Mouse (Mus musculus) spleen, adult 12 weeks (tissue): Measurements from ENCODE around the gene Tapbp.
A peak's percentile ranks its signal among the peaks of the same experiment; 100 is the strongest.
"Not testable (repeated sequence)": the region's sequence is repeated elsewhere in the genome, so short reads cannot be mapped to it uniquely, and the experiment has no call there.

Experiments used
- DNase-seq: peaks from one replicate; pipeline ENCODE4 v3.0.0; 2022; ENCODE audit warnings: low spot score

Gene Tapbp

GRCm38 (mm10) chr17:33941381-33941780, 25.7 kb downstream of the Tapbp start:
- no peak for DNase-seq

- no peak for DNase-seq
These were observed 27.8 kb downstream of the Tapbp start for GRCm38 (mm10) chr17:33943454-33943853.

GRCm38 (mm10) chr17:33947430-33948089, 31.9 kb downstream of the Tapbp start:
- DNase-seq, result no peak

- no peak for DNase-seq
These were observed 32.6 kb downstream of the Tapbp start for GRCm38 (mm10) chr17:33948090-33948904.

GRCm38 (mm10) chr17:33948905-33949537, 33.3 kb downstream of the Tapbp start:
- DNase-seq, result no peak

GRCm38 (mm10) chr17:33950131-33950625, 34.5 kb downstream of the Tapbp start:
- DNase-seq, result no peak

GRCm38 (mm10) chr17:33951021-33951946, 35.6 kb downstream of the Tapbp start, which contains the start of gene B3galt4:
Gene B3galt4, minus strand, starts transcription at chr17:33951488.
- DNase-seq, result peak; percentile 64

- not testable (repeated sequence) for DNase-seq
These were observed 36.3 kb downstream of the Tapbp start for GRCm38 (mm10) chr17:33952015-33952414.

GRCm38 (mm10) chr17:33952879-33953278, 37.2 kb downstream of the Tapbp start:
- DNase-seq, result no peak

- DNase-seq, result no peak
These were observed 37.6 kb downstream of the Tapbp start for GRCm38 (mm10) chr17:33953310-33953709.

- no peak for DNase-seq
These were observed 38.4 kb downstream of the Tapbp start for GRCm38 (mm10) chr17:33953961-33954565.

GRCm38 (mm10) chr17:33954646-33955554, 39.2 kb downstream of the Tapbp start:
- DNase-seq, result no peak

GRCm38 (mm10) chr17:33955555-33956214, 40.0 kb downstream of the Tapbp start, which contains the start of the genes Vps52 and Rps18:
Gene Vps52, plus strand, starts transcription at chr17:33955812.
Gene Rps18, minus strand, starts transcription at chr17:33956001.
- DNase-seq, result peak; percentile 95

GRCm38 (mm10) chr17:33956336-33956735, 40.6 kb downstream of the Tapbp start:
- DNase-seq, result no peak

GRCm38 (mm10) chr17:33957493-33957892, 41.8 kb downstream of the Tapbp start:
- no peak for DNase-seq

GRCm38 (mm10) chr17:33958451-33958850, 42.8 kb downstream of the Tapbp start:
- no peak for DNase-seq

- no peak for DNase-seq
These were observed 43.4 kb downstream of the Tapbp start for GRCm38 (mm10) chr17:33959135-33959534.

- no peak for DNase-seq
These were observed 44.2 kb downstream of the Tapbp start for GRCm38 (mm10) chr17:33959948-33960347.

GRCm38 (mm10) chr17:33962876-33963275, 47.2 kb downstream of the Tapbp start:
- no peak for DNase-seq
